Mouse (Mus musculus) Patski (cell line): ENCODE results near the gene Commd3. TPM values are rescaled to one million over a fixed set of nuclear protein-coding genes. Genes with fewer than 3 reads are reported as not detected.
A peak's percentile ranks its signal among the peaks of the same experiment; 100 is the strongest.

Experiments used
- ATAC-seq: fragments of 100-300 bp; one replicate; pipeline ENCODE4 v1.8.0; 2021
- CTCF ChIA-PET: fragments of 350-600 bp; sonication (Branson Sonifier 250); formaldehyde crosslinking; loops from one replicate; lab custom pipeline; 2022; ENCODE audit warnings: inconsistent platforms; lab: Charles Lee
- POLR2A ChIA-PET: fragments of 350-600 bp; sonication (Branson Sonifier 250); formaldehyde crosslinking; loops from one replicate; lab custom pipeline; 2022; ENCODE audit warnings: antibody characterized with exemption, inconsistent platforms; lab: Charles Lee
- DNase-seq: peaks from one replicate; pipeline ENCODE4 v3.0.0-alpha.2; 2011; ENCODE audit warnings: low read depth, low spot score
- H3K27me3 ChIP-seq: fragments of 371-371 bp; one replicate; pipeline ENCODE4 v1.5.1; 2021
- CTCF ChIP-seq: fragments of 100-300 bp; IDR thresholded peaks from one replicate; pipeline ENCODE4 v1.5.1; 2021
- in situ Hi-C: fragments of 300-500 bp; cut with MboI; formaldehyde crosslinking; loops from 3 replicates; pipeline ENCODE4 v1.11.1; 2018; ENCODE audit warnings: low pct_unique_long_range_greater_than_20kb, mixed read lengths
- polyA plus RNA-seq: library from polyadenylated mRNA; unstranded; gene quantifications from one replicate; pipeline ENCODE4 v1.2.3, GENCODE M21; 2021

Commd3 gene
- polyA plus RNA-seq = 195 TPM

GRCm38 (mm10) chr2:18672133-18672765, at the start of gene Commd3:
Gene Commd3, plus strand, starts transcription at chr2:18672384.
- ATAC-seq = peak; percentile 86
- in situ Hi-C loops = loop anchor here (5.0 to 10.0 kb wide), 4 partner anchors 93 to 617 kb away; partner anchors contain the start of genes 4930426L09Rik, Dnajc1, Mllt10 and Pip4k2a
- DNase-seq = peak; percentile 66
- H3K27me3 ChIP-seq = no peaks in the 10 kb centered on the region
- ChIA-PET POLR2A (interaction anchor here (0.7 to 1.0 kb wide), 4 partner anchors 30 to 626 kb away, joined by 3 to 4 read pairs (median 3); no protein-coding TSS in a partner anchor), CTCF (interaction anchor here (0.8 kb wide), 1 partner anchor 619 kb away, joined by 3 read pairs; no protein-coding TSS in a partner anchor)
- TF ChIP-seq CTCF = no peak

GRCm38 (mm10) chr2:18623219-18623618, 49.0 kb upstream of the Commd3 start:
- no peak for DNase-seq
- ChIA-PET POLR2A (no interaction called here), CTCF (no interaction called here)
- no peak for ATAC-seq
- peaks cover 24% of the 10 kb centered on the region for H3K27me3 ChIP-seq
- no peak for TF ChIP-seq CTCF
- in situ Hi-C loops = no loop called here

GRCm38 (mm10) chr2:18630547-18630946, 41.6 kb upstream of the Commd3 start:
- H3K27me3 ChIP-seq = peaks cover 17% of the 10 kb centered on the region
- ChIA-PET CTCF (no interaction called here), POLR2A (no interaction called here)
- TF ChIP-seq CTCF = no peak
- DNase-seq = no peak
- no peak for ATAC-seq
- in situ Hi-C loops = no loop called here

GRCm38 (mm10) chr2:18635052-18635451, 37.1 kb upstream of the Commd3 start:
- peaks cover 11% of the 10 kb centered on the region for H3K27me3 ChIP-seq
- ATAC-seq = no peak
- TF ChIP-seq CTCF = no peak
- peak; percentile 15 for DNase-seq
- POLR2A ChIA-PET = no interaction called here
- in situ Hi-C loops = no loop called here
- CTCF ChIA-PET = no interaction called here

GRCm38 (mm10) chr2:18648563-18648962, 23.6 kb upstream of the Commd3 start:
- in situ Hi-C loops = no loop called here
- peaks cover 28% of the 10 kb centered on the region for H3K27me3 ChIP-seq
- ChIA-PET POLR2A (no interaction called here), CTCF (interaction anchor here (0.6 kb wide), 1 partner anchor 62 kb away, joined by 3 read pairs; no protein-coding TSS in a partner anchor)
- ATAC-seq = no peak
- no peak for DNase-seq
- TF ChIP-seq CTCF = no peak

GRCm38 (mm10) chr2:18654821-18655220, 17.4 kb upstream of the Commd3 start:
- DNase-seq = no peak
- no peak for ATAC-seq
- CTCF ChIA-PET = no interaction called here
- H3K27me3 ChIP-seq = peaks cover 15% of the 10 kb centered on the region
- TF ChIP-seq CTCF = no peak
- in situ Hi-C loops = no loop called here
- POLR2A ChIA-PET = no interaction called here

GRCm38 (mm10) chr2:18664003-18664402, 8.2 kb upstream of the Commd3 start:
- peaks cover 4% of the 10 kb centered on the region for H3K27me3 ChIP-seq
- DNase-seq (no peak), ATAC-seq (no peak)
- in situ Hi-C loops = no loop called here
- no peak for TF ChIP-seq CTCF
- ChIA-PET POLR2A (no interaction called here), CTCF (no interaction called here)

- in situ Hi-C loops = loop anchor here (5.0 to 10.0 kb wide), 4 partner anchors 94 to 616 kb away; partner anchors contain the start of genes 4930426L09Rik, Dnajc1, Mllt10 and Pip4k2a
- CTCF ChIA-PET = interaction anchor here (0.8 to 2.3 kb wide), 2 partner anchors 14 to 94 kb away, joined by 3 to 6 read pairs; no protein-coding TSS in a partner anchor
- ATAC-seq = no peak
Measured at GRCm38 (mm10) chr2:18671041-18671440, 1.1 kb upstream of the Commd3 start.

GRCm38 (mm10) chr2:18672766-18673164, 581 bp downstream of the Commd3 start:
- no peaks in the 10 kb centered on the region for H3K27me3 ChIP-seq
- in situ Hi-C loops = loop anchor here (5.0 to 10.0 kb wide), 4 partner anchors 92 to 618 kb away; partner anchors contain the start of genes 4930426L09Rik, Dnajc1, Mllt10 and Pip4k2a
- no peak for DNase-seq
- POLR2A ChIA-PET = interaction anchor here (0.7 to 1.0 kb wide), 5 partner anchors 30 to 629 kb away, joined by 3 to 4 read pairs (median 3); no protein-coding TSS in a partner anchor
- ATAC-seq = peak; percentile 0
- CTCF ChIA-PET = no interaction called here
- TF ChIP-seq CTCF = no peak

More at GRCm38 (mm10) chr2:18671041-18671440, 1.1 kb upstream of the Commd3 start:
- TF ChIP-seq CTCF = no peak
- no peak for DNase-seq
- POLR2A ChIA-PET = no interaction called here
- H3K27me3 ChIP-seq = no peaks in the 10 kb centered on the region

GRCm38 (mm10) chr2:18673766-18674165, 1.6 kb downstream of the Commd3 start:
- CTCF ChIA-PET = no interaction called here
- in situ Hi-C loops = loop anchor here (5.0 to 10.0 kb wide), 4 partner anchors 91 to 619 kb away; partner anchors contain the start of genes 4930426L09Rik, Dnajc1, Mllt10 and Pip4k2a
- no peak for TF ChIP-seq CTCF
- no peaks in the 10 kb centered on the region for H3K27me3 ChIP-seq
- POLR2A ChIA-PET = interaction anchor here (0.6 kb wide), 1 partner anchor 11 kb away, joined by 3 read pairs; no protein-coding TSS in a partner anchor
- ATAC-seq (no peak), DNase-seq (no peak)
